Mouse (Mus musculus): ENCODE measurements around the gene Gad1.

Gad1 gene

GRCm38 (mm10) chr2:70628397-70628796 is 75.5 kb downstream of the Gad1 start:
- no peak for DNase-seq (ENCODE audit: low spot score)

GRCm38 (mm10) chr2:70629339-70629761 is 76.5 kb downstream of the Gad1 start:
- no peak for DNase-seq (ENCODE audit: low spot score)

GRCm38 (mm10) chr2:70629921-70630320 is 77.0 kb downstream of the Gad1 start:
- no peak for DNase-seq (ENCODE audit: low spot score)

GRCm38 (mm10) chr2:70631321-70631720 is 78.4 kb downstream of the Gad1 start:
- DNase-seq (ENCODE audit: low spot score) = no peak

GRCm38 (mm10) chr2:70632412-70632811 is 79.5 kb downstream of the Gad1 start:
- DNase-seq (ENCODE audit: low spot score) = no peak

GRCm38 (mm10) chr2:70634028-70634690 is 81.3 kb downstream of the Gad1 start:
- DNase-seq (ENCODE audit: low spot score) = no peak

- no peak for DNase-seq (ENCODE audit: low spot score)
Measured at GRCm38 (mm10) chr2:70640968-70641367, 88.1 kb downstream of the Gad1 start.

- peak; percentile 81 for DNase-seq (ENCODE audit: low spot score)
Measured at GRCm38 (mm10) chr2:70642971-70643565, 90.2 kb downstream of the Gad1 start.

GRCm38 (mm10) chr2:70645266-70645780 is 92.5 kb downstream of the Gad1 start:
- no peak for DNase-seq (ENCODE audit: low spot score)

- DNase-seq (ENCODE audit: low spot score) = no peak
Measured at GRCm38 (mm10) chr2:70647681-70648080, 94.8 kb downstream of the Gad1 start.

GRCm38 (mm10) chr2:70648271-70648670 is 95.4 kb downstream of the Gad1 start:
- no peak for DNase-seq (ENCODE audit: low spot score)

- no peak for DNase-seq (ENCODE audit: low spot score)
Measured at GRCm38 (mm10) chr2:70649471-70649870, 96.6 kb downstream of the Gad1 start.
